Mouse (Mus musculus) gastrocnemius, adult 2 months (tissue): Measurements from ENCODE around the gene Tsc22d2. TPM values are rescaled to one million over a fixed set of nuclear protein-coding genes. Genes with fewer than 3 reads are reported as not detected.

Experiments used
- DNase-seq: peaks from one replicate; pipeline ENCODE4 v3.0.0; 2022
- H3K27ac ChIP-seq: fragments of 200-600 bp; 2 replicates; pipeline ENCODE4 v1.8.1; 2022; ENCODE audit warnings: mild to moderate bottlenecking
- H3K4me3 ChIP-seq: fragments of 200-600 bp; 2 replicates; pipeline ENCODE4 v1.8.1; 2022; ENCODE audit warnings: mild to moderate bottlenecking, moderate library complexity
- CTCF ChIP-seq: fragments of 200-600 bp; IDR thresholded peaks from 2 replicates; pipeline ENCODE4 v1.8.1; 2022; ENCODE audit warnings: antibody characterized with exemption, mild to moderate bottlenecking, moderate library complexity
- intact Hi-C: fragments of 180-260 bp; cut with DNase I; formaldehyde crosslinking; loops from one replicate; pipeline ENCODE4 v1.15.1; 2025
- total RNA-seq, 2 experiments: library from RNA; stranded (reverse); gene quantifications; 2 replicates each; pipeline ENCODE4 v1.2.3; 2021

Gene Tsc22d2
- total RNA-seq, 2 experiments from 2014 or later, result 22.6 to 22.9 TPM

- DNase-seq, result no peak
- intact Hi-C loops, result no loop called here
- Histone ChIP-seq H3K4me3 (no peak overlapping the region), H3K27ac (no peak overlapping the region)
- TF ChIP-seq CTCF, result no peak
These were observed 14.6 kb upstream of the Tsc22d2 start for GRCm38 (mm10) chr3:58399931-58400330.

- intact Hi-C loops, result loop anchor here (5.0 to 10.0 kb wide), 3 partner anchors 39 to 567 kb away; partner anchors contain the start of gene Pfn2
- no peak for TF ChIP-seq CTCF
- DNase-seq, result no peak
These were observed 2.8 kb upstream of the Tsc22d2 start for GRCm38 (mm10) chr3:58411669-58412068.

DNA sequence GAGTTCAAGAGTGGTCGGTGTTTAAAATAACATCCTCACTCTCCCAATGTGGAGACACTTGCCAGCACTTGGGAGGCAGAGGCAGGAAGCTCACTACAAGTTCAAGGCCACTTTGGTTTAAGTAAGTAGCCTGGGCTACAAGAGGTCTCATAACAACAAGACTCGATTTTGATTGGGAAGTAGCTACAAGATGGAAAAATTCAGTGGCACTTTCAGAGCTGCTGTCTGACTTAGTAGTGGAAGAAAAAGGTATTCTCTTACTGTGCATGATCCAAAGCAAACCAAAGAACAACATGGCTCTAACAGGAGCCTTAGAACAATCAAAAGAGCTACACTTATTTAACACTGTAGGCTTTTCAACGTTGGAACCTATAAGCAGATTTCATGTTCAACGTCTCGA is 844 bp upstream of the Tsc22d2 start:
- Histone ChIP-seq H3K4me3 (peak overlapping the region; percentile 96), H3K27ac (peak overlapping the region; percentile 99)
- no peak for DNase-seq
- intact Hi-C loops, result loop anchor here (5.0 to 10.0 kb wide), 3 partner anchors 41 to 569 kb away; partner anchors contain the start of gene Pfn2
- no peak for TF ChIP-seq CTCF

More at GRCm38 (mm10) chr3:58411669-58412068, 2.8 kb upstream of the Tsc22d2 start:
- Histone ChIP-seq H3K4me3 (no peak overlapping the region), H3K27ac (no peak overlapping the region)

- DNase-seq, result peak; percentile 91
- no peak for TF ChIP-seq CTCF
- intact Hi-C loops, result loop anchor here (5.0 to 10.0 kb wide), 5 partner anchors 43 to 570 kb away; partner anchors contain the start of genes Pfn2 and Selenot
- peak overlapping the region; percentile 96 for H3K4me3 ChIP-seq
- H3K27ac ChIP-seq, result peak overlapping the region; percentile 99
These were observed 720 bp downstream of the Tsc22d2 start for GRCm38 (mm10) chr3:58414986-58415883.

DNA sequence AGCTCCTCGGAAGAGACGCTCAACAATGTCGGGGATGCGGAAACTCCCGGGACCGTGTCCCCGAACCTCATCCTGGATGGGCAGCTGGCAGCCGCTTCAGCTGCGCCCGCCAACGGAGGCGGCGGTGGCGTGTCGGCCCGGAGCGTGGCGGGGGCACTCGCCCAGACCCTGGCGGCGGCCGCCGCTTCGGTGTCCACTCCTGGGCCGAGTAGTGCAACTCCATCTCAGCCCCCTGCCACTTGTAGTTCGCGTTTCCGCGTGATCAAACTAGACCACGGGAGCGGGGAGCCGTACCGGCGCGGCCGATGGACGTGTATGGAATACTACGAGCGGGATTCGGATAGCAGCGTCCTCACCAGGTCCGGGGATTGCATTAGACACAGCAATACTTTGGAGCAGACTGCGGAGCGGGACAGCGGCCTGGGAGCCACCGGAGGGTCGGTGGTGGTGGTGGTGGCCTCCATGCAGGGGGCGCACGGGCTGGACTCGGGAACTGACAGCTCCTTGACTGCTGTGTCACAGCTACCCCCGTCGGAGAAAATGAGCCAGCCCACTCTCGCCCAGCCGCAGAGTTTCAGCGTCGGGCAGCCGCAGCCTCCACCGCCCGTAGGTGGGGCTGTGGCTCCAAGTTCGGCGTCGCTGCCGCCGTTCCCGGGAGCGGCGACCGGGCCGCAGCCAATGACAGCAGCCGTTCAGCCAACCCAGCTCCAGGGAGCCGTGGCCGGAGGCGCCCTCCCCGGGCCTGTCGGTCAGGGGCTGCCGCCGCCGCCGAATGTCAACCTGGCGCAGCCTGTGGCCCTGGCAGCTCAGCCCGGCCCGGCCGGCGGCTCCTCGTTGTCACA is 1.6 kb downstream of the Tsc22d2 start:
- intact Hi-C loops, result loop anchor here (2.0 to 10.0 kb wide), 6 partner anchors 73 to 571 kb away; partner anchors contain the start of genes Eif2a, Pfn2, Selenot and Serp1
- DNase-seq, result peak; percentile 92
- Histone ChIP-seq H3K27ac (peak overlapping the region; percentile 99), H3K4me3 (peak overlapping the region; percentile 96)
- peak; percentile 77 for TF ChIP-seq CTCF

- no peak for TF ChIP-seq CTCF
- Histone ChIP-seq H3K4me3 (peak overlapping the region; percentile 96), H3K27ac (peak overlapping the region; percentile 99)
- intact Hi-C loops, result loop anchor here (2.0 to 10.0 kb wide), 6 partner anchors 72 to 572 kb away; partner anchors contain the start of genes Eif2a, Pfn2, Selenot and Serp1
- peak; percentile 73 for DNase-seq
These were observed 2.4 kb downstream of the Tsc22d2 start for GRCm38 (mm10) chr3:58416726-58417437.

GRCm38 (mm10) chr3:58418724-58419705 is 4.5 kb downstream of the Tsc22d2 start:
- no peak for TF ChIP-seq CTCF
- Histone ChIP-seq H3K4me3 (peak overlapping the region; percentile 96), H3K27ac (peak overlapping the region; percentile 52)
- no peak for DNase-seq
- intact Hi-C loops, result loop anchor here (5.0 to 10.0 kb wide), 4 partner anchors 158 to 574 kb away; partner anchors contain the start of genes Pfn2 and Selenot

DNA sequence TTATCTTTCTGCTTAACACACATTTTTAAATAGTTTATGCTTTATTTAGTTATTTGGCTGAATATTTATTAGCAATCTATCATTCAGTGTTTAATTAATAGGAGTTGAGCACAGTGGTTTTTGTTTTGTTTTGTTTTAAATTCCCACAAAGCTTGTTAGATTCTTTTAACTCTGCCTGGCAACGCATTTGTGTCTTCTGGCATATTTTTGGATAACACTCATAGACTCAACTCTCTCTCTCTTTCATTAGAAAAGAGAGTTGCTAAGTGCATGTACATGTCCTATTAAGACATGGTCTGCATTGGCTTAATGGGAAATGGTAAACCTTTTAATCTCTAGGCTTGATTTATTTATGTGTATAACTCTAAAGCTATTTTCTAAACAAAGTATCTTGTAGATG is 14.3 kb downstream of the Tsc22d2 start:
- DNase-seq, result no peak
- H3K27ac ChIP-seq, result no peak overlapping the region
- no peak for TF ChIP-seq CTCF
- H3K4me3 ChIP-seq, result no peak overlapping the region
- intact Hi-C loops, result no loop called here

DNA sequence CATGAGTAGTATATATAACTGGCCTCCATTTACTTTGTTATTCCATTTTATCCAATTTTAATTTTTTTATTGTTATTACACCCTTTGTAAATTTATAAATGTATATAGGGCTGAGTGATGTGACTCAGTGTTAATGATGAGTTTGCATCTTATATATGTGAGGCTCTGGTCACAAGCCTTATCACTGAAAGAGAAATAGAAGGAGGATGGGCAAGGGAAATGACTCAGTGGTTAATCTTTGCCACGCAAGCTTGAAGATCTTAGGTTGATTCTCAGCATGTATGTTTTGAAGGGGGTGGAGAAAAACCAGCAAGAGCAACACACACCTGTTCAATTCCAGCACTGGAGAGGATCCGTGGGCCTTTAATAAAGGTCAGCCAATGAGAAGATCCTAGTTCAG is 19.9 kb downstream of the Tsc22d2 start:
- no peak overlapping the region for H3K4me3 ChIP-seq
- intact Hi-C loops, result no loop called here
- no peak for DNase-seq
- TF ChIP-seq CTCF, result no peak
- no peak overlapping the region for H3K27ac ChIP-seq

DNA sequence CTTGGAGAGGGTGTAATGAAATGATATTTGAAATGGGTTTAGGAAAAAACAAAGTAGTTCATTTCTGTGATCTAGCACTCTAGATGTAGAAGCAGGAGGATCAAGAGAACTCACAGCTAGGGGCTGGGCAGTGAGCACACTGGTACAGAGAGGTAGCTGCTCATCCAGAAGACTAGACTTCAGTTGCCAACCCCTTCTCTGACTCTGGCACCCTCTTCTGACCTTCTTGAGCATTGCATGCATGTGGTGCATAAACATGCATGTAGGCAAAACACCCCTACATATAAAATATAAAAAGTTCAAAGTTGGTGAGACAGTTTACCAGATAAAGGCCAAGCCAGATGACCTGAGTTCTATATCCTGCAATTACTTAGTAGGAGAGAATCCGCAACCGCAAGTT is 33.7 kb downstream of the Tsc22d2 start:
- intact Hi-C loops, result no loop called here
- no peak overlapping the region for H3K27ac ChIP-seq
- peak; percentile 36; the same call in 1 of the 2 replicates for TF ChIP-seq CTCF
- no peak for DNase-seq
- H3K4me3 ChIP-seq, result no peak overlapping the region

DNA sequence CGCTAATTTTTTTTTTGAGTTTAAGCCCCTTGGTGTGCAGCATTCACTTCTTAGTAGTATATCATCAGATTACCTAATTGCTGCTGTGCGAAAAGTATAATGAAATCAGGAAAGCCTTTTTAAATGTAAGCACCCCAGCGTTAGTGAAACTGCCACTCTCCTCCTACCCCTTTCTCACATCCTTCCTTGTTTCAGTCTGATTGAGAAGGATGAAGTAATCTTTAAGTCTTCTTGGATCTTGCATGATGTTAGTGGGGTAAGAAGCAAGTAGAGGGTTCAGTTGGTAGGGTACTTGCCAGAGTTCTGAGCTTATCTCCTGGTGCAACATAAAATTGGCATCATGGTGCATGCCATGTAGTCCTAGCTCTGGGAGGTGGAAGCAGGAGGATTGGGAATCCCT is 35.0 kb downstream of the Tsc22d2 start:
- no peak for DNase-seq
- Histone ChIP-seq H3K4me3 (no peak overlapping the region), H3K27ac (no peak overlapping the region)
- TF ChIP-seq CTCF, result no peak
- intact Hi-C loops, result no loop called here
